Mouse (Mus musculus): ENCODE data around the gene Lig4.

Gene Lig4

DNA sequence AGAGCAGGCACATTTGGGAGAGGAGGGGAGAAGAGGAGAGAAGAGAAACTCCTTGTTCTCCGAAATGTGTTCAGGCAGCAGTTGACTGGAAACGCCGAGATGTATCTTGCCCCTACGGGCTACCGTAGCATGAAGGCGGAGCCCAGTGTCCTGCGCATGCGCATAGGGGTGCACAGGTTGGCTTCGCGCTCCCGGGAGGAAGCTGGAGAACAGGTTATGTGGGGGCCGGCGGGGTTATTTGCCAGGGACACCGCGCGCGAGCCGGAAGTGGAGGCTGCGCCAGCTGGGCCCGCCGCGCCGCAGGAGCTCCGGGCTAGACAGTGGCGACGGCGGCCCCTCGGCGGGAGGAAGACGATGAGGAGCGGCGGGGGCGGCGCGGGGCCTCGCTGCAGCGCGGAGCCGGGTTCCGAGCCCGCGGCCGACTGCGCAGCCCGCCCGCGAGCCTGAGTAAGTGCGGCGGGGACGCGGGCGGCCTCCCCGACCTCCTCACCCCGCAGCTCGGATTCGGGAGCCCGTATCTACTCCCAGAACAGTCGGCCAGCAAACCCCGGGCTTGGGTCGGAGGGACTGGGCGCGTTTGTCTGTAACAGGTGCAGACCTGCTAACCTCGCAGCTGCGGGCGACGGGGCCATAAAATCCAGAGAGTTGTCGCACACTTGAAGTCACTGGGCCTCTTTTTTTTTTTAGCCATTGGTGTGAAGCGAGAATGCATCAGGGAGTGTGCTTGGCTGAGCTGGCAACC, at the start of gene Lig4, which contains the start of gene Abhd13:
Lig4 (minus strand) TSS at position 114 of the 742 bp plus-strand sequence.
Abhd13 (plus strand) TSS at position 135 of the 742 bp plus-strand sequence.
- DNase-seq (ENCODE audit: low spot score), result peak; percentile 99

DNA sequence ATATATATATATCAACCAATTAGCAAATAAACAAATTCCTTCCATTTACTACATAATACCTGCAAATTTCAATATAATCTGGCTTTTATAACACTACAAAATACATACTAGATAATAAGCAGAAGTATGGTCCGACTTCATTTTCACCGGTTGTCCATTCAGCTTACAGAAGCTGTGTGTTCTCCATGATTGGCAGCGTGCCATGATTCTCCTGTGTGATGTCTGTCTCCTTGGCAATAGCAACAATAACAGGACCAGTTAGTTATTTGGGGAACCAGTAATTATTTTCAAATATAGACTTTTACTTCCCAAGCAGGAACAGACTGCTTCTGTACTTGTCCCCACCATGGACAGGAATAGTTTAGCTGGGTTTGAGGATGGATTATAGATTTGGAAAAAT, 39.7 kb upstream of the Lig4 start:
- DNase-seq (ENCODE audit: low spot score), result no peak

DNA sequence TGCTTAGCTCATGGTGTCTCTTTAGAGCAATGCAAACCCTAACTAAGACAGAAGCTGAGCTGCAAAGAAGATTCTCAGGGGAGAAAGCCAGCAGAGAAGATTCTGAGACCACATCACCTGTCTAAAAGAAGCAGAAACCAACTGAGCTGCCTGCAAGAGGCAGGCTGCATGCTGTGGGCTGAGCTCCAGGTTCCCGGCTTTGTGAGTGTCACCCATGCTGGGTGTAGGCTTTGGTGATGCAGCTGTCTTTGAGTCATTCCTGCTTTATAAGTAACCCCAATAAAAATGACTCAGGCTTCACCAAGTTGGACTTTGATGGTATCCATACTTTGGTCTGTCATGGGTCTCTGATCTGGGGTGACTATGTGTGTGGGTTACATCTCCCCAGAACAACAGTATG, 38.8 kb upstream of the Lig4 start:
- peak; percentile 23 for DNase-seq (ENCODE audit: low spot score)

DNA sequence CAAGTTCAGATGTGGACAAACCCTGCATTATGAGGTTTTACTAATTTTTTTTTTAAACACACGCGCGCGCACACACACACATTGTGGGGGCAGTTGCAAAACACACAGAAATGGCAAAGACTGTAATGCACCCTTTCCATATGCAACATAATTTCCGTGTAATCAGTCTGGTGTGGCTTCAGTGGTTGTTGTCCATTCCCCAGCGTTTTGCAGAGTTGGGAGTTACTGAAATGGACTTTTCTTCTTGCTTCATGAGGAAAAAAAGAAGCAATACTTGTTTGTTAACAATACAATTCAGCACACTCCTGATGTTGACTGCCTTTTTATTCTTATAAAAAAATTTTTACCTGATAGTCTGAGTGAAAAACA, 30.2 kb upstream of the Lig4 start:
- no peak for DNase-seq (ENCODE audit: low spot score)

DNA sequence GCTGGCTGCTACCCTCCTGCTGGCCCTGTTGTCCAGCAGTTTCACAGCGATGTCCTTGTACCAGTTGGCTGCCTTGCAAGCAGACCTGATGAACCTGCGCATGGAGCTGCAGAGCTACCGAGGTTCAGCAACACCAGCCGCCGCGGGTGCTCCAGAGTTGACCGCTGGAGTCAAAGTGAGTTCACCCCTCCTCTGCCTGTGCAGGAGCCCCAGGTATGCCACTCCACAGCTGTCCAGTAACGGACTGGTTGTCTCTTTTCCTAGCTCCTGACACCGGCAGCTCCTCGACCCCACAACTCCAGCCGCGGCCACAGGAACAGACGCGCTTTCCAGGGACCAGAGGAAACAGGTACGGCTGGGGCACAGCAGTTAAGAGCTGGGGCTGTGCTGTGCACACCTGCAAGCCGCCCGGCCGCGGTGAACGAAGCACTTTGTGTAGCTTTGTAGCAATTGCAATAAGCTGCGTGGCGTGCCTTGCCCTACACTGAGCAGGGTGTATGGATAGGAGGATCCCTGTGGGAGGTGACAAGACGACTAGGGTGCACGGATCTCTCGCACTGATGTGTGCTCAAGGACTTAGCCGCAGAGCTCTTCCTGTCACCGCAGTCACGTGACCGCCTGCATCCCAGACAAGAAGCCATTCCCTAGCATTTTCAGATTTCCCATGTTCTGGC, 29.6 kb upstream of the Lig4 start:
- peak; percentile 8 for DNase-seq (ENCODE audit: low spot score)

DNA sequence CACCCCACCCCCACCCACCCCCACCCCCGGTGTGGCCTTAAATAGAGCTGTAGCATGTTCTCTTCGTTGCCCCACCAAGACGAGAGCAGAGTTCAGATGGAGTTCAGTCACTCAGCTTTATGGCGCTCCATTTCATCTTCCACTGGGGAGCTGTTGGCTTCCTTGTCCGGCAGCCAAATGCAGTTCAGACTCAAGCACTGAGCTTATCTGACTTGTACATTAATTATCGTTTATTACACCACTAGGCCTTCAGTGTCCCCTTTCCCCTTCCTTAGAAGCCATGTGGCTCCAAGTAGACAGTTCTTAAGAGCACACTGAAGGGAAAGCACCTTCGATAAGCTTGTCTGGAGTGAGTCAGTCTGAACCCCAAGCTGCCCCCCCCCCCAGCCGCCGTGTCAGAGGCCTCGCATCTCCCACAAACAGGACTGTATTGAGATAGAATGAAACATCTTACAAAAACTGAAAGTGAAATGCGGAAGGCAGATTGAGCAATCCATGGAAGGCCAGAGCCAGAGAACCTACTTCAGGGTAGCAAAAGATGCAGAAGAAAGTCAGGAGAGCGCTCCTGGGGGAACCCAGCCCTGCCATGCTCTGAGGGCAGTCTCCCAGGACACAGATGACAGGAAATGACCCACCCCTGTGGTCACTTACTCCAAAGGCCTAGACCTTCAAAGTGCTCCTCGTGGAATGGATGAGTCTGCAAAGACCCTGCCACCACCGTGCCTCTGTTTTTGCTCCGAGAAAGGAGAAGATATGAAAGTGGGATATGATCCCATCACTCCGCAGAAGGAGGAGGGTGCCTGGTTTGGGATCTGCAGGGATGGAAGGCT, 28.9 kb upstream of the Lig4 start, which contains the start of gene Tnfsf13b:
Tnfsf13b (plus strand) TSS at position 312 of the 830 bp plus-strand sequence.
- peak; percentile 8 for DNase-seq (ENCODE audit: low spot score)

DNA sequence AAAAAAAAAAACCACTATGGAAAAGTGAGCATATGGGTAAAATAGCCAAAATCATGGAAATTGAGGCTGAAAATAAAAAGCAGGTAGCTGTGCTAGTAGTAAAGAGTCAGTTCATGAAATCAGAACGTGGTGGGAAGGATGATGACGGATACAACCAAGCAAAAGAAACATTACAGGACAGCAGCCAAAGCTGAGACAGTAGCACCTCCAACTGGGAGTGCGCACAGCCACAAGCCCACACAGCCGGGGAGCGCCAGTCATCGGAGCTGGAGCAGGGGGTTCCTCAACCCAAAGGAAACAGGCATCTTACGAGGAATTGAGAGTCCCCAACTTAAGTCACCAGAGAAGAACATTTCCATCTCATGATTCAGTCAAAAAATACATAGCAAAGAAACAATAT, 26.6 kb upstream of the Lig4 start:
- no peak for DNase-seq (ENCODE audit: low spot score)

DNA sequence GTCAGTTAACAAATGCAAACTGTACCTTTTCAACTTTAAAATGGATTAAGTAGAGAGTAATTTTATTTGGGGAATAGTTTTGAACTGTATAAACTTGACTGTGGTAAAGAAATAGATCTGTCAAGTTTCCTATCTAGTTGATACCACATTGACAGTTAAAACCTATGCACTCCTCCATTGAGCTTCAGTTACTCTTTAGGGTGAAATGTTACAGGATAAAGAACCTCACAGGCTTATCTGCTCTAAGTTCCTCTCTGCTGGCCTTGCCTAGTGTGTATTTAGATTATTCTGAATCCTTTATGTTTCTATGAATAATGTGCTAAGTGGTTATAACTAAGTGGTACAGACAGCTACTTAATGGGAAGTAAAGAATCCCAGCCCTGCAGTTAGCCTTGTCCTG, 2.7 kb upstream of the Lig4 start:
- DNase-seq (ENCODE audit: low spot score), result no peak

DNA sequence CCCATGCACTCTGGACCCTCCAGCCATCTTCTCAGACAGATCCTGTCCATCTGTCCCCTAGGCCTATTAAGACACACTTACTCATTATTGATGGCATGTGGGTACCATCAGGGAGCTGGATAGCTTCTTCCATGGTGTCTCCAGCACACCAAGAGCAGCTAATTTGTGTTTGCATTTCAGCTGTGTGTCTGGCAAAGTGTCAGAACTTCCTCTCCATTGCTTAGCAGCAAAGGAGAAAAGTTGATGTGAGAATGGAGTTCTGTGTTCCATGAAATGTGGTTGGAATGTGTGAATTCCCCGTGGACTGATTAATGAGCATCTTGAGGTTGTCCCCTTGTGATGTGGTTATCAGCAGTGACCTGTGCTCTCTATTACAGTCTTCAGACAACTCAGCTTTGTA, 2.3 kb upstream of the Lig4 start:
- DNase-seq (ENCODE audit: low spot score), result no peak

DNA sequence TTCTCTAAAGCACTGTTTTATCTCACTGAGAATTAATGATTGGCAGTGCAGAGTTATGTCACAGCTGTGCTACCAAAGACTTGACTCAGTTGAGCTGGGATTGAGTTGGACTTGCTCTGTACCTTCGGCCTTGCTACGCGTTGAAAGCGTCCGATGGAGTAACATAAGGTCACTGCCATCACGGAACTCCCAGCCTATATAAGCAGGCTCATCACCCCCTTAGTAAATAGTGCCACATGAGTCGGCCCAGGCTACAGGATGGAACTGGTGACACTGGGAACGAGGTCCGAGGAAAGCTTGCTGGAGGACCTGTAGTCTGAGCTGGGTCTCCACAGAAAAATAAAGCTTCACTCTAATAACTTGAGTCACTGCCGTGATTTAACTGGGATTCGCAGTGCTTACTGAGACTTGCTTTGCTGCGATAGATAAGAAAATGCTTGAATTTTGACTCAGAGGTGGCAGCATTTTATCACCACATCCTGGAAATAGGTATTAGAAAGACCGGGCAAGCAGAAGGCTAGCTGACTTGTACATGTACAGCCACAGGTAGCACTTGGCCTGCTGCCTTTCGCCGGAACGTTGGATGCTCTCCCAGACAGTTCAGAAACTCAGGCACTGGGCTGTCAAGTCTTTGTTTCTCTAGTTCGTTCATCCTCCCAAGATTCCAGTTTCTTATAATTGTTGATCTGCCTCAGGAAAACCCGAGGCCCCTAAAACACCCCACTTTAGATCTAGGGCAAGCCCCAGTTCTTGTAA, 1.2 kb upstream of the Lig4 start:
- DNase-seq (ENCODE audit: low spot score), result peak; percentile 9

DNA sequence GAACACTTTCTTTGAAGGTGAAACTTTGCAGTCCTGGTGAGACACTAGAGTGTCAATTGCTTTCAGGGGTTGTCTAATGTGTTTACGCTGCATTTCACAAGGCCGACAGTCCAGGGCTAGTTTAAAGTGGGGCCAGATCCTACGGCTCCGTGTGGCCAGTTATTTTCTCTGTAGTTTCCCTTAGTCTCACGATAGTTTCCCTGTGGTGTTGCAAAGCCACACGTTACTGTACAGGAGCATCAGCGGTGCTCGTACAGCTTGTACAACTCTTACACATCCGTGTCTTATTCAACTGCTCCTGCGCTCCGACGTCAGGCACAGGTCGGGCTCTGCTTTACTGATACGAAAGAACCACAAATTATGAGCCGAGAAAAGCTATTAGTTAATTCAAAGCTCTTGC, 470 bp downstream of the Lig4 start:
- DNase-seq (ENCODE audit: low spot score), result no peak

DNA sequence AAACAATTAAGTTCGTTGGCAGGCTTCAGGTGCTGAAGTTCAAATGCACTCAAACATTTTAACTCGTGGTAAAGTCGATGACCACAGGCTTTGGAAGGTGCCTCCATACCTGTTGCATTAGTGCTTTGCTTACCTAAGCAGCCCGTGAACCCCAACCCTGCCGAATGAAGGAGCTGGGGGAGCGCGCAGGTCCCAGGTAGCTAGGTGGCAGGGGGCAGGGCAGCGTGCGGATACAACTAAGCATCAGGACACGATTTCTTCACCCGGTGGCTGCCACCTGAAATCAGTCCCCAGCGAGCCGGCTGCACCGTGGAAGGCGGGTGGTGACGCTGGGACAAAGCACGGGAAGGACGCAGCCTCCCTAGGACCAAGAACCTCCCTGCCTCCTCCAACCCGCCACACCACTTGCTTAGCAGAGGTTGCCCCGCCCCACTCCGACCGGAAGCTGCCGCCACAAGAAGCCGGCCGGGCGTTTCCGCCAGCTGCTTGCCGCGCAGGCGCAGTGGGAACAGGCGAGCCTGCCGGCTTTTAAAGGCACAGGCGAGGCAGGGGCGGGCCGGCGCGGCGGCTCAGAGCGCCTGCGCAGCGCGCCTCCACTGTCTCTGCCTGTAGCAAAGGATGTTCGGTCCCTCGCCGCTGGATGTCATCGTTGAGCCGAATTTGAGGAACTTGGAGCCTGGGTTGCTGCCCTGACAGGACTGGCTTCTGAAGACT, 1.4 kb downstream of the Lig4 start:
- peak; percentile 99 for DNase-seq (ENCODE audit: low spot score)

DNA sequence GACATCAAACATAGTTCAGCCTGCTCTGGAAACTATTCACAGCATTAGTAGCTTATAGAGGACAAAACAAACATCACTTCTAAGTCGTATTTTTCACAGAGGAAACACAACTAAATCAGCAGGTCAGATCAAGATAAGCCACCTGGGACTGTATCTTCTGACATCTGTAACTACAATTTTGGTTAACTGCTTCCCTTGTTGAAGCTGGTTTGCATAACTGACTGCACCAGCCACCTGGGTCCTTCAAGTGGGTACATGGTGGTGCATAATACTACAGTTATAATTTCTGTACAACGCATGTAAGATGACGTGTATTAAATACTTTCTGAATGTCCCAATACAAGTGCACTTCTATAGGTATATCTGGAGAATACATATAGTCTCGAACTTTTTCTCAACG, 2.2 kb downstream of the Lig4 start:
- no peak for DNase-seq (ENCODE audit: low spot score)

DNA sequence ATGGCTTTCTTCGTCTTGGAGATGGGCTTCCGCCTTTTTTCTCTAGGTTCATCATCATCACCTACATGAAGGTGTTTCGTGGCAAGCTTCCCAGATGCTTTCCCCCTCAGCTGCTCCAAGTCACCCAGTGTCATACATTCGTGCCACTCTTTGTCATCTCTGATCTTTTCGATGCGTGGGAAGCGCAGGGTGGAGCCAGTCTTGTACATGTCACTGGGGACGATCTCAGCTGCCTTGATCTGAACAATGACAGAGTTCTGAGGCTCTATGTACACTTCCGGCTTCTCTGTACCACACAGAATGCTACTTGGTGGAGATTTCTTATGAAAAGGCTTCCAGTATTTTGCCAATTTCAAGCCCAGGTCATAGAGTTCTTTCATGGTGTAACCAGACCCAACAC, 5.6 kb downstream of the Lig4 start:
- DNase-seq (ENCODE audit: low spot score), result no peak

DNA sequence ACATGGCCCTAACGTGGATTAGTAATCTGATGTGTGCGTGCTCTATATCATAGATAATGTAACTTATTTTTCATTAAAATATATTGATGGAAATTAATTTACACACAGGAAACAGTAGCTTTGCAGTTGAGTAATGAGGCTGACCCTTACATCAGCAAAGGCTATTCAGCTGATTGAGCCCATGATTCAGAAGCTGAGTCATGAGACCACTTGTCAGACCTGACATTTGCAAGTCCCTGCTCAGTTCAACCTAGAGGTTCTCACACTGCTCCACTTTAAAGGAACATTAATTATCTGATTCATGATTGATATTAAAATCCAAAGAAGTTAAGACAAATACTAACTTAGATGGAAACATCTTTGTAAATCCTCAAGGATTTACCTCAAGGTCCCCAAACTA, 17.6 kb downstream of the Lig4 start:
- DNase-seq (ENCODE audit: low spot score), result no peak

DNA sequence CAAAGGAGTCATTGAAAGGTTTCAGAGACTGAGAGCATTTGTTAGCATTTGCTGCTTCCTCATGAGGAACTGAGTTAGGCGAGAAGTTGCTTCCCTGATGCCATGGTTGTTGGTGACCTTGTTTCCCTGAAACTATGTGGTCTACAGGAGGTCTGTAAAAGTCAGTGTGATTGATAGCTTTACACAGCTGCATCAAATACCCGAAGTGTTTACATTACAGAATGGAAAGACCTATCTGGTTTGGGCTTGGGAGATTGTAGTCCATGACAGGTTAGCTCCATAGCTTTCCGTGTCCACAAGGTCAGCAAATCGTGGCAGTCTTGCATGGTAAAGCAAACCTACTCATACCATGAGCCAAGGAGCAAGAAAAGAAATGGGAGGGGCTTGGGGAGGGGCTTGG, 19.1 kb downstream of the Lig4 start:
- DNase-seq (ENCODE audit: low spot score), result no peak

DNA sequence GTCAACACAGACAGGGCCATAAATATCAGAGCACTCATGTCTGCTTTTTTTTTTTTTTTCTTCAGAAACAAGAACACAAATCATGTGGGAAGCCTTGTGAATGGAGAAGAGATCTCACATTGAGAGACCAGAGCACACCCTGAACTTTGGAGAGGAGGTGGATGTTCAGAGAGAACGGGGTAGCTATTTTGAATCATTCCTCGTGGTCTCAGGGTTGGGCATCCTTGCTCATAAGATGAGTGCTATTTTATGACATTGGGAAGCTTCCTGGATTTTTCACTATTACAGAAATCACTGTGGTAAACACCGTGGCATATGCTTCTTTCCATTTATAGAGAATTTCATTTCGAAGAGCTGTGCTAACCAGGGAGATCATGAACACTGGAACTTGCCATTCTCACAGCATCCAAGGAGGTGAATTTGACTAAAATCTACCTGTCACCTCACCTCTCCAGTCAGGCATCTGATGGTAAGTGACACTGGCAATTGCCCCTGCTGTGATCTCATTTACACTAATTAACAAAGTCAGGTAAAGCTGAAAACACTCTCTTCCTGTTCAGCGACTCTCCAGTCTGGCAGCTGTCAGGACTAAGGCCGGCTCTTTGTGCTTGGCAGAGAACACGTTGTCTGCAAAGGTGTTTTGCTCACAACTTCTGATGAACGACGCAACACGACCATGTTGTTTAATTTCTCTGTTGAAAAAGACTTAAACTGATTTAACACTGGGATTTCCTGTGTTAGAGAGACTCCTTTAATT, 28.2 kb downstream of the Lig4 start:
- no peak for DNase-seq (ENCODE audit: low spot score)

DNA sequence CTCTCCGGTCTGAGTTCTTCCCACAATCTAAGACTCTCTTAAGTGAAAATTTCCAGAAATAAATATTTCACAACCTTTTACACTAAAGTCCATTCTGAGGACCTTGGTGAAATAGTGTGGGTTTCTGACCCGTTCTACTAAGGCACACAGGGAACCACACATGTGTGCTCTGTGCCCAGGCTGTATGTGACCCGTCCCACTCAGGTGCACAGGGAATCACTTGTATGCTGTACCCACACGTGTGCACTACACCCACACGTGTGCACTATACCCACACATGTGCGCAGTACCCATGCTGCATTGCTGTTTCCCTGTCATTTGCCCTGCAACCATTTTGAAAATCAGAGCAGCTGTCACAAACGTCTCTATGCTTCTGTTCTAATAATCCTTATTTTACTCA, 41.9 kb downstream of the Lig4 start:
- no peak for DNase-seq (ENCODE audit: low spot score)

DNA sequence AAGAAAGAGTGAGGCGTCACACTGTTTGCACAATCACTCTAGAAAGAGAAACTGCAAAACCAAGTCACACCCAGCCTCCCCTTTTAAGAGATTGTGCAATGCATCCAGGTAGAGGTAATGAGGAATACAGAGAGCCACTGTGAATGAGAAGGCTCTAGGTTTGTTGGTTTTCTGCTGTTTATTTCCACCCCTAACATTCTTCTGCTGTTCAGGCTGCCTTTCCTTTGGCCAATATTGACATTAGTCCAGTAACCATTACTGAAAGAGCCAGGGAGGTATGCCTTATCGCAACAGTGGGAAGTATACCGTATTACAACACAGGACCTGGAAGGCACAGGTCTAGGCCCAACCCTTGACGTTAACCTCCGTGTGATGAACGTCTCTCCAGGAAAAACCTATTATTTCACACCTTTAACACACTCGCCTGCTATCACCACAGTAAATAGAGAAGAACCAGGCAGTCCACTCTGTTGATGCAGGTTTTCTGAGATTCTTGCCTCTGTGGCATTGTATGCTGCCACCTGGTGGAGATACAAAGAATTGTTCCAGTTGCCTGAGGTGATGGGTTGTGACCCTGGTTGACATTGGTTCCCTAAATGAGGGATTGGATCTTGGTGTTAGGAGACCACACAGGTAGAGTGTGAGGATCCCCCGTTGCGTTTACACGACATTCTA, 42.5 kb downstream of the Lig4 start:
- DNase-seq (ENCODE audit: low spot score), result peak; percentile 17

DNA sequence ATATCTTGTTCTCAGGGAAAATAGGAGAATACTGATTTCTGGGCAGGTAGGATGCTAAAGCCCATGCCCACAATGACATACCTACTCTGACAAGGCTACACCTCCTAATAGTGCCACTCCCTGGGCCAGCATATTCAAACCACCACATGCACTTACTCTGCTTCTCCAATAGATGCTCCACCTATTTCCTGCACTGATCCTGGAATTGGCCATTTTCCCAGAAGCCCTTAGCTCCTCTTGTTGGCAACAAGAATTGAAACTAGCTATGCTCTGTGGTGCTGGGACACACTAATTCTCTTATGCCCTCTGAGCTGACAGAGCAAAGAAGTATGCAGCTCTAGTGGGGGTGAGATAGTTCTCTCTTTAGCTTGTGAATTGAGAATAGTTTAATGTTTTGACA, 44.8 kb downstream of the Lig4 start:
- DNase-seq (ENCODE audit: low spot score), result no peak
